ENCODE assay signal across 8 mouse cellular contexts in genomic region chr7:17002375-17003195, GRCm38 (mm10). TPM values are rescaled to one million over a fixed set of nuclear protein-coding genes. Genes with fewer than 3 reads are reported as not detected.
DNase-seq lines count a peak whose midpoint lies in the region; ATAC-seq lines count a peak whose summit lies in the region.

No protein-coding gene starts in this region.

- peak; percentile 48 for ATAC-seq in limb, embryonic 13.5 days (ENCODE audit: low FRiP score, low read depth)
- ATAC-seq in midbrain, embryonic 15.5 days (replicated peaks), result peak; percentile 76

- H3K9me3 ChIP-seq in limb, embryonic 13.5 days, result no peaks in the 10 kb centered on the region; the same call in 1 of the 2 replicates
- H3K9me3 ChIP-seq in midbrain, embryonic 15.5 days, result no peaks in the 10 kb centered on the region

- H3K36me3 ChIP-seq in limb, embryonic 13.5 days, result peaks cover 81% of the 10 kb centered on the region
- peaks cover 23% of the 10 kb centered on the region for H3K36me3 ChIP-seq in midbrain, embryonic 15.5 days (replicated peaks)

- H3K4me1 ChIP-seq in limb, embryonic 13.5 days, result peaks cover 10% of the 10 kb centered on the region
- H3K4me1 ChIP-seq in midbrain, embryonic 15.5 days, result peaks cover 11% of the 10 kb centered on the region

- DNase-seq in 3T3-L1 (ENCODE audit: low read depth, low spot score), result peak; percentile 87
- DNase-seq in adrenal gland, adult 18-20 months (ENCODE audit: low spot score in 2 of 2), result peak; percentile 69 to 72
- DNase-seq in embryo, embryonic 11 days, result peak; percentile 87
- DNase-seq in gastrocnemius, postnatal 4 days (ENCODE audit: low spot score in 2 of 2), result peak; percentile 58 to 80
- peak; percentile 82 to 84 for DNase-seq in kidney, adult 8-10 months
- peak; percentile 73 to 87 for DNase-seq in spleen, postnatal 10 days (ENCODE audit: low spot score in 2 of 2)

- H3K27me3 ChIP-seq in limb, embryonic 13.5 days, result no peaks in the 10 kb centered on the region
- H3K27me3 ChIP-seq in midbrain, embryonic 15.5 days (replicated peaks), result no peaks in the 10 kb centered on the region

- H3K4me3 ChIP-seq in limb, embryonic 13.5 days, result no peak overlapping the region
- H3K4me3 ChIP-seq in midbrain, embryonic 15.5 days, result no peak overlapping the region

- no peak overlapping the region for H3K27ac ChIP-seq in limb, embryonic 13.5 days
- H3K27ac ChIP-seq in midbrain, embryonic 15.5 days, result no peak overlapping the region; the same call in 1 of the 2 replicates

- WGBS in limb, embryonic 13.5 days, result 13% methylated on average over 7 of the region's 7 CpGs
- 10% methylated on average over 7 of the region's 7 CpGs for WGBS in midbrain, embryonic 15.5 days

- H3K4me2 ChIP-seq in limb, embryonic 13.5 days (replicated peaks), result no peak overlapping the region
- no peak overlapping the region for H3K4me2 ChIP-seq in midbrain, embryonic 15.5 days

- no peak overlapping the region for H3K9ac ChIP-seq in limb, embryonic 13.5 days
- no peak overlapping the region for H3K9ac ChIP-seq in midbrain, embryonic 15.5 days

RNA-seq across cellular contexts. Expression of gene Ccdc8, which starts 10.1 kb away (rescaled TPM):
- 10 to 100 TPM; 18.3 TPM for total RNA-seq in adrenal gland, adult 18-20 months (2021)
- 10 to 100 TPM; 32.5 to 33.4 TPM for total RNA-seq in gastrocnemius, postnatal 4 days (2021)
- 33.0 and 33.1 TPM in 2 replicates for polyA plus RNA-seq in limb, embryonic 13.5 days (2015; fragmentation: Nextera tagmentation; extraction: Ambion mirVana)
- polyA plus RNA-seq in midbrain, embryonic 15.5 days (2015; fragmentation: Nextera tagmentation; extraction: Ambion mirVana), result 6.4 and 6.8 TPM in 2 replicates

RNA-seq across cellular contexts. Expression of gene Gm42372, which starts 19.7 kb away (rescaled TPM):
- total RNA-seq in adrenal gland, adult 18-20 months (2021), result 1 to 10 TPM; 1.6 to 2.0 TPM
- under 1 TPM in 1 of 2 experiments, not detected in 1; 0.05 TPM for total RNA-seq in gastrocnemius, postnatal 4 days (2021)
- 0.27 and 0.31 TPM in 2 replicates for polyA plus RNA-seq in limb, embryonic 13.5 days (2015; fragmentation: Nextera tagmentation; extraction: Ambion mirVana)
- 6.8 and 7.1 TPM in 2 replicates for polyA plus RNA-seq in midbrain, embryonic 15.5 days (2015; fragmentation: Nextera tagmentation; extraction: Ambion mirVana)

RNA-seq across cellular contexts. Expression of gene Ppp5c, which starts 25.1 kb away (rescaled TPM):
- total RNA-seq in adrenal gland, adult 18-20 months (2021), result 10 to 100 TPM; 88.9 to 95.2 TPM
- total RNA-seq in gastrocnemius, postnatal 4 days (2021), result 10 to 100 TPM; 72.9 to 84.4 TPM
- 115 and 118 TPM in 2 replicates for polyA plus RNA-seq in limb, embryonic 13.5 days (2015; fragmentation: Nextera tagmentation; extraction: Ambion mirVana)
- polyA plus RNA-seq in midbrain, embryonic 15.5 days (2015; fragmentation: Nextera tagmentation; extraction: Ambion mirVana), result 124 and 127 TPM in 2 replicates

RNA-seq across cellular contexts. Expression of gene Pnmal1, which starts 43.1 kb away (rescaled TPM):
- total RNA-seq in adrenal gland, adult 18-20 months (2021), result 1 to 10 TPM; 3.5 to 4.0 TPM
- total RNA-seq in gastrocnemius, postnatal 4 days (2021), result under 1 TPM in 1 of 2 experiments, not detected in 1; 0.16 TPM
- polyA plus RNA-seq in limb, embryonic 13.5 days (2015; fragmentation: Nextera tagmentation; extraction: Ambion mirVana), result 1.00 and 1.0 TPM in 2 replicates
- 74.5 and 76.1 TPM in 2 replicates for polyA plus RNA-seq in midbrain, embryonic 15.5 days (2015; fragmentation: Nextera tagmentation; extraction: Ambion mirVana)

RNA-seq across cellular contexts. Expression of gene Pnmal2, which starts 58.1 kb away (rescaled TPM):
- total RNA-seq in adrenal gland, adult 18-20 months (2021), result 10 to 100 TPM; 24.4 to 33.3 TPM
- 10 to 100 TPM; 48.6 to 49.6 TPM for total RNA-seq in gastrocnemius, postnatal 4 days (2021)
- 22.7 and 23.4 TPM in 2 replicates for polyA plus RNA-seq in limb, embryonic 13.5 days (2015; fragmentation: Nextera tagmentation; extraction: Ambion mirVana)
- 198 and 205 TPM in 2 replicates for polyA plus RNA-seq in midbrain, embryonic 15.5 days (2015; fragmentation: Nextera tagmentation; extraction: Ambion mirVana)
